Mouse (Mus musculus) lung, adult 2 months (tissue): ENCODE data around the gene Krtap27-1. TPM values are rescaled to one million over a fixed set of nuclear protein-coding genes. Genes with fewer than 3 reads are reported as not detected.
A peak's percentile ranks its signal among the peaks of the same experiment; 100 is the strongest.

Source experiments
- DNase-seq: peaks from one replicate; pipeline ENCODE4 v3.0.0; 2022
- H3K4me1 ChIP-seq: fragments of 200-500 bp; 2 replicates; pipeline ENCODE4 v1.6.1; 2011; ENCODE audit warnings: low read length; ENCODE audit not compliant: control insufficient read depth, insufficient read depth
- H3K4me3 ChIP-seq: fragments of 200-500 bp; replicated peaks from 2 replicates; pipeline ENCODE3; 2011; ENCODE audit warnings: low read depth, mild to moderate bottlenecking, control low read depth, low read length; ENCODE audit errors: extremely low read depth
- CTCF ChIP-seq: fragments of 200-500 bp; IDR thresholded peaks from 2 replicates; pipeline ENCODE4 v1.5.1; 2011; ENCODE audit warnings: mild to moderate bottlenecking, low read length, control low read depth; ENCODE audit not compliant: insufficient read depth
- POLR2A ChIP-seq: fragments of 200-500 bp; IDR thresholded peaks from 2 replicates; pipeline ENCODE4 v1.6.1; 2011; ENCODE audit warnings: low read depth, mild to moderate bottlenecking, control low read depth, low read length, borderline replicate concordance; ENCODE audit errors: extremely low read depth
- WGBS: fragments of 180-500 bp; shearing (Covaris S2); methylation state at CpG from one replicate; pipeline ENCODE4 v1.1.7; 2018; 5-methylcytosine and 5-hydroxymethylcytosine counted together
- polyA plus RNA-seq: library from polyadenylated mRNA; depleted of rRNA; stranded (reverse); fragments of >200 nt; gene quantifications from 2 replicates; pipeline ENCODE4 v1.2.3, GENCODE M21; 2012; rRNA removed

Krtap27-1 gene
- not detected in 2 replicates for polyA plus RNA-seq

DNA sequence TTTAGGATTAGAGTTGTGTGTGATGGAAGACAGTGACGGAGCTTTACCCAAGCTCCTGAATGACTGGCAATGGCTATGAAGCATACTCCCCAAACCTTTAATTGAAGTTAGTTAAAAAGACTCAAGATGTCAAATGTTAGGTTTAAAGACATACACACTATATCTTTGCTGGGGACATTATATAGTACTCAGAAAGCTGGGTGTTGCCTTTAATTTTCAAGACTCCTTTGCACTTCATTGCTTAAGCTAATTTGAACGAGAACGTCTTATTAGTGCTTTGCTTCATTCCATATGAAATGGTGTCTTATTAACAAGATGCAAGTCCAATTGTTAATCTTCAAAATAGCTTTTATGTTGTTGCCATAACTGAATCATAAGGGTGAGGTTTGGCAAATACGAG, at the start of gene Krtap27-1:
TSS of gene Krtap27-1 (minus strand) at position 101 of the 400 bp plus-strand sequence.
- H3K4me1 ChIP-seq, result no peaks in the 10 kb centered on the region
- TF ChIP-seq POLR2A (no peak), CTCF (no peak)
- H3K4me3 ChIP-seq, result no peak within 1 kb of the TSS
- no peak for DNase-seq
- WGBS, result 89% methylated on average over 4 of the region's 4 CpGs

DNA sequence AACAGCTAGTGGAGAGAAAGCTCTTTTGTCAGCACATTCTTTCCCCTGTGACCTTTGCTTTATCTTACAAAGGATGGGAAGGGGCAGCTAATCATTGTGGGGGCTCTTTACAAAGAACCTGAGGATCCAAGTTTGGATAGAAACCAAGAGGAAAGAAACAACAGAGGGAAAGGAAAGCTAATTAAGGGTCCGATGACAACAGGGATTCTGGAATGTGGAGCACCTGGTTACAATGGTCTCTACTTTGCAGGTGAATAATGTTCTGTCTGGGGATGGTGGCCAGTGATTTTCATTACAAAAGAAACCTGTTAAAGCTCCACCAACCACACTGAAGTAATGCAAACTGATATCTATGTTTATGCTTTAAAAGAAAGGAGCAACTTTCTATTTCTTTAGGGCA, 48.6 kb upstream of the Krtap27-1 start:
- WGBS, result 37% methylated on average over 1 of the region's 1 CpGs

DNA sequence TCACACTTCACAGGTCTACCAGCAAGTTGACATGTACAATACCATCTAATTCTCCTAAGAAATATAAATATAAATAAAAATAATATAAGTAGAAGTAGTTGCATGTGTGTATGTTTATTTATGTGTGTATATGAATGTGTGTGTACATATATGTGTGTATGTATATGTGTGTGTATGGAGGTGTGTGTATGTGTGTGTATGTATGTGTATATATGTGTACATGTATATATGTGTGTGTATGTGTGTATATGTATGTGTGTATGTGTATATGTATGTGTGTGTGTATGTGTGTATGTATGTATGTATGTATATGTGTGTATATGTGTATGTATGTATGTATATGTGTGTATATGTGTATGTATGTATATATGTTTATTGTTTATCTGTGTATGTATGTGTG, 45.1 kb upstream of the Krtap27-1 start:
- H3K4me1 ChIP-seq, result no peaks in the 10 kb centered on the region
- TF ChIP-seq CTCF (no peak), POLR2A (no peak)
- H3K4me3 ChIP-seq, result no peak overlapping the region
- no peak for DNase-seq

More for the DNA sequence above, 48.6 kb upstream of the Krtap27-1 start:
- Histone ChIP-seq H3K4me1 (no peaks in the 10 kb centered on the region), H3K4me3 (no peak overlapping the region)
- TF ChIP-seq CTCF (no peak), POLR2A (no peak)
- no peak for DNase-seq

- WGBS, result 82% methylated on average over 6 of the region's 6 CpGs
- peak; percentile 33 for TF ChIP-seq CTCF
- TF ChIP-seq POLR2A, result no peak
- H3K4me3 ChIP-seq, result no peak overlapping the region
- no peaks in the 10 kb centered on the region; the same call in 1 of the 2 replicates for H3K4me1 ChIP-seq
- no peak for DNase-seq
These were observed 39.8 kb upstream of the Krtap27-1 start for GRCm38 (mm10) chr16:88711245-88711644.

DNA sequence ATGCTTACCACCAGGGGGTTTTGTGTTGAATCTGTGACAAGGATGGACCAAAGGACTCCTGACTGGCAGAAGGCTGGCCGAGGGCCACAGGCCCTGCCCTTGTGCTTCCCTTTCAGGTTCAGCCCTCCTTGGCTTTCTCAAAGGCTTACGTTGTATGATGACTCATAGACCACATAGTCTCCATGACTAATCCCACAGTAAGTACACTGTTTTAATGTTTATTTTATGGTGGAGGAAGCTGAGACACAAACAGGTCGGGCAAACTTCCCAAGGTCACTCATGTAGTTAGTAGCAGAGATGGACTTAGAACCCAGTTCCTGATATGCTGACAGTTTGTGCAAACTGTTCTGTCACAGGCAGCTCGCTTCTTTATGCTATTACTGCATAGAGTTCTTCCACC, 39.3 kb upstream of the Krtap27-1 start:
- no peak for TF ChIP-seq CTCF
- TF ChIP-seq POLR2A, result no peak
- 40% methylated on average over 4 of the region's 4 CpGs for whole genome bisulfite sequencing
- DNase-seq, result no peak
- Histone ChIP-seq H3K4me3 (no peak overlapping the region), H3K4me1 (no peaks in the 10 kb centered on the region; the same call in 1 of the 2 replicates)

DNA sequence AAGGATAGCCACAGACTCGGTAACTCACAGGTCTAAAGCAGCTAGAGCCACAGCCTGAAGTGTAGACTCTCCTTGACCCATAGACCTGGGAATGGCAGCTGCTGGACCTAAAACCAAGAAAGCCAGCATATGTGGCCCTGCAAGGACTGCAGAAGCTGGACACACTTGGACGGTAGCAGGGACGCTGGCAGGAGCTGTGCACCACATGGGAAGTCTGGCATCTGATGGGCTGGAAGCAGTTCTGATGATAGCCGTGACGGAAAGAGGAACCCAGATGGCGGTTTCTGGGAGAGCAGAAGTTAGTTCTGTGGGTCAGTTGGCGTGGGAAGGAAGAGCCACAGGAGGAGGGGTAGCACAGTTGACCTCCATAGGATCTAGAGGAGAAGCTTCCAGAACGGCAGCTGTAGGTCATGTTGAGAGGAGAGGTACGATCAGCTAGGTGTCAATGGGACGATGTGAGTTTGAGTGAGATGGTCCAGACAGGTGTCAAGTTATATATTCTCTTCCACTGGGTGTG, 36.1 kb upstream of the Krtap27-1 start, which contains the start of gene 2310061N02Rik:
TSS of gene 2310061N02Rik (minus strand) at position 467 of the 517 bp plus-strand sequence.
- DNase-seq, result no peak
- 79% methylated on average over 10 of the region's 10 CpGs for WGBS
- TF ChIP-seq CTCF (no peak), POLR2A (no peak)
- H3K4me1 ChIP-seq, result no peaks in the 10 kb centered on the region; the same call in 1 of the 2 replicates
- H3K4me3 ChIP-seq, result no peak within 1 kb of the TSS

DNA sequence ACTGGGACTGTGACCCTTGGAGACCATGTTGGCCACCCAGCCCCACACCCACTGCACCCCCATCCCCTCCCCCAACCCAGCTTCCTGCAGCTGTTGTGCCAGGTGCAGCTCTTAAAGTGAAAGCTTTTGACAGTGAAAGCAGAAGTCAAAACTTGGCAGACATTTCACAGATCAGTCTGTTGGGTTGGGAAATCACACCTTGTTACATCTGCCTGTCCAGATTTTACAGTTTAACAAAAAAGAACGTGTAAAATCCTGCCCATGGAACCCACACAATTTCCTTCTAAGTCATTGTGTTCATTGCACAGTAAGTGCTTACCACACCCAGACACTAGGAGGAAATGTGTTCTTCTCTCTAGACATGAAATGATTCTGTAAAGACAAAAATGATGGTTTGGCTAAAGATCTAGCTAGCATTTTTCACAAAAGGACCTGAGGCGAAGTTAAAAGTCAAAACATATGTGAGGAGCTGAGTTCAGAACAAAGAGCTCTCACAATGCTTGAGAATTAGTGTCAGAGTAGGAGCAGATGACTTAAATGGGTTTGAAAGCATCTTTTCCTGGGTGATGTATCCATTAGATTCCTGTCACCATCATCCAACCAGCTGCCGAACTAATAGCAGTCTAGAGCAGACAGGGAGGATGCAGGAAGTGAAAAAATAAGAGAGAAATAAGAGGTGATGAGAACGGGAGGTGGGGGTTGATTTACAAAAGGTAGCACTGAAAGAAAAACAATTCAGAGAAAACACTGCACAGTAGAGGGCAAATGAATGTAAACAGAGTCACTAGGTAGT, 29.8 kb upstream of the Krtap27-1 start:
- Histone ChIP-seq H3K4me1 (no peaks in the 10 kb centered on the region), H3K4me3 (no peak overlapping the region)
- no peak for TF ChIP-seq CTCF
- TF ChIP-seq POLR2A, result no peak
- 32% methylated on average over 4 of the region's 4 CpGs for WGBS
- no peak for DNase-seq

GRCm38 (mm10) chr16:88696256-88696655, 24.8 kb upstream of the Krtap27-1 start:
- H3K4me1 ChIP-seq, result no peaks in the 10 kb centered on the region
- WGBS, result 78% methylated on average over 4 of the region's 4 CpGs
- no peak for DNase-seq

GRCm38 (mm10) chr16:88681282-88681681, 9.8 kb upstream of the Krtap27-1 start:
- DNase-seq, result no peak
- TF ChIP-seq POLR2A, result no peak
- no peak for TF ChIP-seq CTCF
- H3K4me3 ChIP-seq, result no peak overlapping the region
- no peaks in the 10 kb centered on the region for H3K4me1 ChIP-seq
- 66% methylated on average over 2 of the region's 2 CpGs for WGBS

More at GRCm38 (mm10) chr16:88696256-88696655, 24.8 kb upstream of the Krtap27-1 start:
- TF ChIP-seq CTCF (no peak), POLR2A (no peak)
- H3K4me3 ChIP-seq, result no peak overlapping the region

GRCm38 (mm10) chr16:88679099-88679498, 7.6 kb upstream of the Krtap27-1 start:
- no peak overlapping the region for H3K4me3 ChIP-seq
- WGBS, result 90% methylated on average over 6 of the region's 6 CpGs
- DNase-seq, result no peak
- no peaks in the 10 kb centered on the region for H3K4me1 ChIP-seq
- TF ChIP-seq CTCF, result no peak
- TF ChIP-seq POLR2A, result no peak
